Mouse (Mus musculus): ENCODE measurements around the gene Rpusd4.

GRCm38 (mm10) chr9:35263431-35263830, 4.2 kb upstream of the Rpusd4 start:
- TF ChIP-seq CTCF (IDR thresholded peaks at IDR 0.05; ENCODE audit: extremely low read depth, insufficient read depth, insufficient read length, insufficient replicate concordance): no peak
- TF ChIP-seq POLR2A (IDR thresholded peaks at IDR 0.05; ENCODE audit: low read depth, low read length): no peak
